Mouse (Mus musculus) CH12.LX (cell line): Measurements from ENCODE around the gene Eif4g3. TPM values are rescaled to one million over a fixed set of nuclear protein-coding genes. Genes with fewer than 3 reads are reported as not detected.

Experiments used
- DNase-seq: peaks from one replicate; pipeline ENCODE4 v3.0.0-alpha.2; 2013; ENCODE audit errors: extremely low read depth
- H3K27ac ChIP-seq: 2 replicates; pipeline ENCODE4 v1.5.1; 2012; ENCODE audit warnings: low read depth, mild to moderate bottlenecking, control low read depth, moderate library complexity; ENCODE audit not compliant: insufficient read depth
- H3K27me3 ChIP-seq: replicated peaks from 2 replicates; pipeline ENCODE3; 2012; ENCODE audit warnings: inconsistent platforms
- H3K36me3 ChIP-seq, 2 experiments: replicated peaks in 1 of 2; 2 replicates each; pipeline versions ENCODE3 to v1.6.1; 2012; ENCODE audit warnings: inconsistent platforms in 1 of 2, low read length in 1 of 2, mild to moderate bottlenecking in 1 of 2, mixed read lengths in 1 of 2, moderate library complexity in 1 of 2; ENCODE audit not compliant: control insufficient read depth in 1 of 2, insufficient read depth in 1 of 2
- H3K4me1 ChIP-seq, 2 experiments: 2 replicates each; pipeline ENCODE4 v1.6.1; 2012; ENCODE audit warnings: inconsistent platforms in 1 of 2, moderate library complexity in 1 of 2; ENCODE audit not compliant: insufficient read depth in 2 of 2, control insufficient read depth in 1 of 2
- H3K4me2 ChIP-seq: 2 replicates; pipeline ENCODE4 v1.6.1; 2012; ENCODE audit warnings: low read depth, mild to moderate bottlenecking, control low read depth; ENCODE audit not compliant: poor library complexity, insufficient read depth, severe bottlenecking
- H3K4me3 ChIP-seq, 3 experiments: fragments of 150-350 bp in 1 of 3; sonication (generic) in 1 of 3; replicated peaks in 1 of 3; 2 replicates each; pipeline versions ENCODE3 to v1.5.1; 2011 to 2012; ENCODE audit warnings: low read depth in 2 of 3, low read length in 2 of 3, mild to moderate bottlenecking in 2 of 3, moderate library complexity in 2 of 3, control low read depth in 1 of 3, improper control_type of control experiment in 1 of 3, inconsistent platforms in 1 of 3, mixed read lengths in 1 of 3; ENCODE audit not compliant: poor library complexity in 1 of 3
- H3K79me2 ChIP-seq: replicated peaks from 2 replicates; pipeline ENCODE4 v1.6.1; 2012; ENCODE audit warnings: mild to moderate bottlenecking, moderate library complexity; ENCODE audit not compliant: control insufficient read depth, poor library complexity, insufficient read depth, severe bottlenecking; ENCODE audit errors: extremely low read depth
- H3K9ac ChIP-seq: 2 replicates; pipeline ENCODE4 v1.6.1; 2012; ENCODE audit warnings: low read depth, mild to moderate bottlenecking, control low read depth, moderate library complexity; ENCODE audit not compliant: insufficient read depth
- H3K9me3 ChIP-seq: replicated peaks from 2 replicates; pipeline ENCODE3; 2012; ENCODE audit warnings: low read length, inconsistent platforms, mixed read lengths
- JUN ChIP-seq: IDR thresholded peaks from 2 replicates; pipeline ENCODE4 v1.6.1; 2011; ENCODE audit warnings: low read depth, mild to moderate bottlenecking, low read length, improper control_type of control experiment, moderate library complexity; ENCODE audit not compliant: insufficient read depth
- MAFK ChIP-seq: IDR thresholded peaks from 2 replicates; pipeline ENCODE4 v1.6.1; 2011; ENCODE audit warnings: low read length, improper control_type of control experiment; ENCODE audit not compliant: insufficient replicate concordance
- POLR2AphosphoS2 ChIP-seq: IDR thresholded peaks from 2 replicates; pipeline ENCODE4 v1.6.1; 2011; ENCODE audit warnings: low read depth, low read length, improper control_type of control experiment
- RAD21 ChIP-seq: IDR thresholded peaks from 2 replicates; pipeline ENCODE4 v1.6.1; 2011; ENCODE audit warnings: low read depth, mild to moderate bottlenecking, low read length, improper control_type of control experiment, moderate library complexity
- USF2 ChIP-seq: conservative IDR thresholded peaks from 2 replicates; pipeline ENCODE4 v1.6.1; 2011; ENCODE audit warnings: low read depth, low read length, improper control_type of control experiment
- ZKSCAN1 ChIP-seq: IDR thresholded peaks from 2 replicates; pipeline ENCODE4 v1.6.1; 2012; ENCODE audit warnings: low read depth, inconsistent platforms, low read length, improper control_type of control experiment, borderline replicate concordance
- dilution Hi-C: fragments of 300-500 bp; cut with MboI; formaldehyde crosslinking; loops from 2 replicates; pipeline ENCODE4 v1.14.3; 2020; ENCODE audit warnings: low sequenced_read_pairs; ENCODE audit not compliant: extremely low pct_unique_long_range_greater_than_20kb, extremely low pct_ligation_motif_present
- in situ Hi-C: fragments of 300-500 bp; cut with MboI; formaldehyde crosslinking; loops from 3 replicates; pipeline ENCODE4 v1.14.3; 2019; ENCODE audit warnings: low sequenced_read_pairs, low pct_ligation_motif_present, low pct_unique_long_range_greater_than_20kb, mixed read lengths
- polyA plus RNA-seq: library from polyadenylated mRNA; unstranded; fragments of >175 nt; gene quantifications from 2 replicates; pipeline ENCODE4 v1.2.1, GENCODE M21; 2012; ENCODE audit warnings: low read depth; ENCODE audit not compliant: insufficient read length
- total RNA-seq, 2 experiments: library from RNA; depleted of rRNA; stranded (reverse); fragments of 300-350 nt in 1 of 2; fragments of >200 nt in 1 of 2; gene quantifications; 2 replicates each; pipeline ENCODE4 v1.2.3; 2012 to 2014

Gene Eif4g3
- total and polyA plus RNA-seq, 3 experiments: 10.8 to 47.2 (median 24.0) TPM

- dilution Hi-C loops (no loop called here), in situ Hi-C loops (no loop called here)
- Histone ChIP-seq H3K4me2 (no peak overlapping the region), H3K9me3 (no peaks in the 10 kb centered on the region), H3K9ac (no peak overlapping the region), H3K27me3 (no peaks in the 10 kb centered on the region), H3K4me1 (peaks cover under 1 to 3% of the 10 kb centered on the region in 2 experiments; a peak in 2 of 4 replicates), H3K36me3 (peaks cover 5 to 73% of the 10 kb centered on the region in 2 experiments), H3K27ac (no peak overlapping the region), H3K79me2 (no peaks in the 10 kb centered on the region), H3K4me3 (no peak overlapping the region)
- DNase-seq: no peak
- no peak for TF ChIP-seq JUN
- no peak for TF ChIP-seq MAFK
- no peak for TF ChIP-seq RAD21
- no peak for TF ChIP-seq ZKSCAN1
- TF ChIP-seq POLR2AphosphoS2: no peak
- no peak for TF ChIP-seq USF2
Measured at GRCm38 (mm10) chr4:138257116-138257687, 264.4 kb downstream of the Eif4g3 start.

Other genes starting within 250 kb of the Eif4g3 start
- 115 and 130 TPM in 2 replicates for gene Alpl, start 196.6 kb upstream of the Eif4g3 start, total RNA-seq (2012; rRNA removed)
- 62.9 and 65.7 TPM in 2 replicates for gene Alpl, start 196.6 kb upstream of the Eif4g3 start, total RNA-seq (2014; rRNA removed)
- 152 and 164 TPM in 2 replicates for gene Alpl, start 196.6 kb upstream of the Eif4g3 start, polyA plus RNA-seq
- 0.42 and 10.0 TPM in 2 replicates for gene Ece1, start 130.8 kb upstream of the Eif4g3 start, total RNA-seq (2012; rRNA removed)
- 0.12 TPM in 1 of 2 replicates, not detected in the other for gene Ece1, start 130.8 kb upstream of the Eif4g3 start, total RNA-seq (2014; rRNA removed)
- 0.10 and 0.16 TPM in 2 replicates for gene Ece1, start 130.8 kb upstream of the Eif4g3 start, polyA plus RNA-seq
- 61.9 and 67.7 TPM in 2 replicates for gene Hp1bp3, start 223.3 kb downstream of the Eif4g3 start, total RNA-seq (2012; rRNA removed)
- 66.9 and 73.7 TPM in 2 replicates for gene Hp1bp3, start 223.3 kb downstream of the Eif4g3 start, total RNA-seq (2014; rRNA removed)
- gene Hp1bp3, start 223.3 kb downstream of the Eif4g3 start, polyA plus RNA-seq: 78.2 and 84.2 TPM in 2 replicates